Mouse (Mus musculus): ENCODE data around the gene Immp2l.

Immp2l gene

GRCm38 (mm10) chr12:41050945-41051344, 27.1 kb downstream of the Immp2l start:
- DNase-seq (ENCODE audit: low read depth), result no peak

DNA sequence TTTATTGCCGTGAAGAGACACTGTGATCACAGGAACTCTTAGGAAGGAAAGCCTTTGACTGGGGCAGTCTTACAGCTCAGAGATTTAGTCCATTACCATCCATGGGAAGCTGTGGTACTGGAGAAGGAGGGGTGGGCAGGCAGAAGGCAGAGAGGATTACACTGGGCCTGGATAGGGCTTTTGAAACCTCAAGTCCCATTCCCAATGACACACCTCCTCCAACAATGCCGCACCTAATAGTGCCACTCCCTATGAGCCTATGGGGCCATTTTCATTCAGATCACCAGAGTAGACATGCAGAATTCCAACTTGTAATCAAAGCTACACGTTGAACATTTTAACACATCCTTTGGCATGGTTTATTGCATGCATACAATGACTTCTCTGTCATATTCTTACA, 29.0 kb downstream of the Immp2l start:
- DNase-seq (ENCODE audit: low read depth), result no peak

DNA sequence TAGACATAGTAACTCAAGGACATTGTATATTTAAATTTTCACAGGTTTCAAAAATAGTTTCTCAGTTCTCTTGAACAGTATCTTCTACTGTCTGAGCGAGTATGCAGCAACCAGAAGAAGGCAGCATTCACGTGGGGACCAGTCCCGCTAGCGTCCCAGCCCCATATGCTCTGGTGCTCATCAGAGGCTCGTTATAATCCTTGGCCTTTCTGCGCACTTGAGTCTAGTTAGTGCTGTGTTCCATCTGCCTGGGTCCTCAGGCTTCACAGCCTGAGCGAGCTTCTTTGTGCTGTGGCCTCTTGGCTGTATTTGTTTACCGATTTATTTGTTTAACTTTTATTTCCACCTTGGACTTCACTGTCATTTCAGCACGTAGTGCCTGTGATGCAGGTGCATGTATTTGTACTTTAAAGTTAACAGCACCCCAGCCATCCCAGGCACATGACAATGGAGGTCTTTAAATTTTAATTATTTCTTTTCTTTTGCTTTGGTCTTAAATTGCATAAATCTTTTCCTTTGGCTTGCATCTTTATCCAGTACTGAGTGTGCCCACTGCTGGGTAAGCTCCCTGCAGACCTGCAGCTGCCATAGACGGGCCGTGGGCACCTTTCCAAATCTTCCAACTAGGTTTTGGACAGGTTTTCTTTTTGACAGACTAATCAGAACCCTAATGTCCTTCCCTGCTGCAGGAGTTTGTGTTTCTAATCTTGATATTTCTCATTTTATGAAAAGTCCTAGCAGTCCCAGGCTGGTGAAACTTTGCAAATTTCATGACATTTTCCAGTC, 30.3 kb downstream of the Immp2l start:
- DNase-seq (ENCODE audit: low read depth), result no peak

DNA sequence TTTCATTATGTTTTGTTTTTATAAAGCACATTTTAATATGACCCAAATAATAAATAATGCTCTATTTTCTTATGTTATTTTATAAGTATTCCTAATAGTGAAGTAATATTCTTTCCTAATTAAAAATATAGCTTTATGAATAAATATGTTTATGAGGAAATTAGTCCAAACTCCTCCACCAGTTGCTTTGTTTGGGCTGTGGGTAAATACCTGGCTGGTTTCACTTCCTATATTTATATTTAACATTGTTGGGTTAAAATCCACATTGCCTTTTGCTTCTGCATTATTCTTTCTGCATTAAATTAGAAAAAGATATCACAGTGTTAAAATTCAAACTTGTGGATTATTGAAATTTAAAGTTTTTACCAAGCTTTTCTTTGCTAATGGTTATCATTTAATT, 32.1 kb downstream of the Immp2l start:
- no peak for DNase-seq (ENCODE audit: low read depth)

GRCm38 (mm10) chr12:41063281-41063680, 39.4 kb downstream of the Immp2l start:
- DNase-seq (ENCODE audit: low read depth), result no peak

DNA sequence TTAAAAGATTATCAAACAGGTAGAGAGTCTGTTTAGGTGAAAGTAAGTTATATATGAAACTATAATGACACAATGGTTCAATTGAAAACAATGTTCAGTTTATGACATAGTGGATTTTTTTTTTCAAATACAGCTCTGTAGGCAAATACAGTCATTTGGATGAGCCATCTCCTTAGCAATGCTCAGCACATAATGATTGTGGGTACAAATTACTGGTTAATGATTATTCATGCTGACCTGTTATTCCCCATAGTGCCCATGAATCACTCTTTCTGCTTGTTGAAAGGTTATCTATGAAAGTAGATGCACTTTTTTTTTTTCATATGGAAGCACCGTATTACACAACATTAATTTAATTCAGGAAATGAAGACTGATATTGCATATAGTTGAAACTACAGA, 58.0 kb downstream of the Immp2l start:
- no peak for DNase-seq (ENCODE audit: low read depth)

- no peak for DNase-seq (ENCODE audit: low read depth)
Observed at GRCm38 (mm10) chr12:41084370-41085089, 60.6 kb downstream of the Immp2l start.

DNA sequence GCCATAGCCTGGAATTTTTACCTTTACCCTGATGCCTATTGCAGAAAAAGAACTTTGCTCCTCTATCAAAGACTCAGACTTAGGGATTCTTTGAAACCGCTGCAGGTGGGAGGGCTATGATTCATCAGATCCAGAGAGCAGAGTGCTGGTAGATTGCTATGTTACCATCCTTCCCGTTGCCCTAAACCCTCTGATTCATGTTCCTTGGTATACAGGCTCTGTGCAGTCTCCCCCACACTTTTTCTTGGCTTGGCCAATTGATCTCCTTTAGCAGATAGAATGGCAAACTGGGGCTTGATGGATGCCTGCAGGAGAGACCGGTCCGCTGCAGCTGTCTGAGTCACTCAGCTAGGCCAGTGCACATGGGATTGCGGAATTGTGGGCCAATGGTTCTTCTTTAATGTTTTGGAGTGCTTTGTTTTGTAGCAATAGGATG, 66.1 kb downstream of the Immp2l start:
- no peak for DNase-seq (ENCODE audit: low read depth)

DNA sequence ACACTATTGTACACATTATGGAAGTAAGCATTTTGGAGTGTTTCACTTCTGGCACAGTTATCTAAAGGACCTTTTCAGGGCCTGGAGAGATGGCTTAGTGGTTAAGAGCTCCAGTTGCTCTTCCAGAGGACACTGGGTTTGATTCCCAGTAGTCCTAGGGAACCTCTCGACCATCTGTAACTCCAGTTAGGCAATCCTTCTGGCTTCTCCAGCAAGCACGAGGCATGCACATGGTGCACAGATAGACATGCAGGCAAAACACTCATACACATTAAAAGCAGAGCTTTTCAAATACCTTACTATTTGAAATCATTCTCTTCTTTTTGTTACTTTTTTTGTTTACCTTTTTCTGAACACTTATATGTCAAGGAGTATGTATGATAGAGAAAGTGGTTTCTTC, 66.9 kb downstream of the Immp2l start:
- no peak for DNase-seq (ENCODE audit: low read depth)

DNA sequence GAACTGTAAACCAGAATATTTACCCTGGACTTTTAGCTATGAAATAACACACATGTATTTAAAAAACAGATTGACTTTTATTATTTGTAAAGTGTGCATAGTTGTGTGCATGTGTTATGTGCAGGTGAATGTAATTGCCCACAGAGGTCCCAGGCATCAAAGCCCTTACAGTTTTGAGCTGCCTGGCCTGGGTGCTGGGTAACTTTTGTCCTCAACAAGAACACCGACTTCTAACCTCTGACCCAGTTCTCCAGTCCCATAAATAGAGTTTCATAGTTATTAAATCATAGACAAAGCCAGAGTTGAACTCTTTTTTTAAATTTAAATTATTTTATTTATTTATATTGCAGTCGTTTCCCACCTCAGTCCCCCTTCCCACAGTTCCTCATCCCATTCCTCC, 67.4 kb downstream of the Immp2l start:
- no peak for DNase-seq (ENCODE audit: low read depth)

- DNase-seq (ENCODE audit: low read depth), result no peak
Observed at GRCm38 (mm10) chr12:41096045-41096444, 72.2 kb downstream of the Immp2l start.

DNA sequence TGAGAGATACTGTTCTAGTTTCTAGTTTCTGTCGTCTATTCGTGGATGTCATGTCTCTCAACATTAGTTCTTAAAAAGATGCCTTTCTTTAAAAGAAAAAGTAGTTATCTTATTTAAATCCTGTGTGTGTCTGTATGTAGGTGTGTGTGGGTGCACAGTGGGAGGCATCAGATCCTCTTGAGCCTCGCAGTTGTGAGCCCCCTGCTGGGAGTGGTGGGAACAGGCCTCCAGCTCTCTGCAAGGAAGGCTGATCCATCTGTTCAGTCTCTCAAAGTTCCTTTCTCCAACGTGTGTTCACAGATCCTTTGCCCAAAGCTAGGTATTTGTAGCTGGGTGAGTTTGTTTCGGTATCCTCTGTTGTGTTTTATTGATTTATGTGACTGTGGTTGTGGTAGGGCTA, 73.5 kb downstream of the Immp2l start:
- DNase-seq (ENCODE audit: low read depth), result peak; percentile 46

GRCm38 (mm10) chr12:41109011-41109410, 85.1 kb downstream of the Immp2l start:
- DNase-seq (ENCODE audit: low read depth), result no peak

- DNase-seq (ENCODE audit: low read depth), result peak; percentile 23
Observed at GRCm38 (mm10) chr12:41111456-41111855, 87.6 kb downstream of the Immp2l start.

GRCm38 (mm10) chr12:41112137-41112536, 88.2 kb downstream of the Immp2l start:
- no peak for DNase-seq (ENCODE audit: low read depth)

DNA sequence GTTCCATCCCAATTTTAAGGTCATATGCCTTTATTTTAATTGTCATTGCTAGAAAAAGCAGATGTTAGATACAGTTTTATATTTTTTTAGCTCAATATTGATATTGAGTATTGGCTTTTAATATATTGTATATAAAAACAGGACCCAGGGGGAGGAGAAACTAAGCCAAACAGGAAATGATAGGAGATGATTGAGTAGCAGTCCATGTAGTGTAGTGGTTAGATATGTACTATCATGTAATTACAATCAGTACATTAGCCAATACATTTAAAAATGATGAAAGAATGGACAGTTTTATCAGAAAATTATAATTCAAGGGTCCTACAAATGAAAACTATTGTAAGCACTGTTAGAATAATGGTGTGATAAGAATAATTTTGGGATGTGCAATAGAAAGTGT, 94.5 kb downstream of the Immp2l start:
- DNase-seq (ENCODE audit: low read depth), result no peak

- no peak for DNase-seq (ENCODE audit: low read depth)
Observed at GRCm38 (mm10) chr12:41119657-41120056, 95.8 kb downstream of the Immp2l start.

GRCm38 (mm10) chr12:41123207-41123606, 99.3 kb downstream of the Immp2l start:
- no peak for DNase-seq (ENCODE audit: low read depth)

DNA sequence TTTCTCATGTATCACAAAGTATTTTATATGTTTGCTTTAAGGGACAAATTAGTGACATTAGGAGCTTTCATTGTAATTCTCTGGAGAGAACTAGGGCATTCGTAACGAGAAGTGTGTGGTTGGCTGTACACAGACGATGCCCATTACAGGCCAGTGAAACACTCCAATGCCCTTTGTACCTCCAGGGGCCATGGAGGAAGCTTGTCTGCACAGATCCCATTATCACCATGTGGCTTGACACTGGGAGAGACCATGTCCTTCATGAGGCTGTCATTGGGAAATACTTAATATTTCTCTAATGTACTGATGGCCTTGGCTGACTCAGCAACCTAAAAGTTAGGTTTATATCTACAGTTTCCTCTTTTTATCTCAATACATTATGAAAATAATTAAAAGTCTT, 111.0 kb downstream of the Immp2l start:
- DNase-seq (ENCODE audit: low read depth), result no peak

DNA sequence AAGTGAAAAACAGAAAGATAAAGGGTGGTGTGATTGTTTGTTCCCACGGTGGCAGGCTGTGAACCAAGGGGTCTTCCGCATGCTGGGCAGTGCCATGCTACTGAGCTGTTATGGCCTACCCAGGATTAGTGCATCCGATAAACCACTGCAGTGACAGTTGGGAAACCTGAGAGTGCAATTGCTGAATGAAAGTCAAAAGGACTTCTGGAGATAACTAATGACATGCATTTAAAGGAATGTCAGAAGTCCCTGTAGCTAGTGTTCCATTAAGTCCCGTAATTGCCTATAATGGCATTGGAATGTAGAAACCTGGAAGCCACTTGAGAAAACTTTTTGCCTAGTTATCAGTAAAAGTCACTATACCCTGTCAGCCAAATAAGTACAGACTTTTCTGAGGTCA, 135.7 kb downstream of the Immp2l start:
- no peak for DNase-seq (ENCODE audit: low read depth)

GRCm38 (mm10) chr12:41167802-41168201, 143.9 kb downstream of the Immp2l start:
- peak; percentile 46 for DNase-seq (ENCODE audit: low read depth)

- no peak for DNase-seq (ENCODE audit: low read depth)
Observed at GRCm38 (mm10) chr12:41170051-41170450, 146.2 kb downstream of the Immp2l start.

GRCm38 (mm10) chr12:41182856-41183255, 159.0 kb downstream of the Immp2l start:
- no peak for DNase-seq (ENCODE audit: low read depth)

GRCm38 (mm10) chr12:41185060-41185459, 161.2 kb downstream of the Immp2l start:
- DNase-seq (ENCODE audit: low read depth), result no peak

Measured in naive thymus-derived CD4-positive, alpha-beta T cell, adult 2 months (primary cell).